ENCODE assay signal across 8 mouse cellular contexts in genomic region chr1:193698603-193699266, GRCm38 (mm10).
DNase-seq lines count a peak whose midpoint lies in the region; ATAC-seq and TF ChIP-seq lines count a peak whose summit lies in the region.

No protein-coding gene starts in this region.

- H3K36me3 ChIP-seq in embryonic facial prominence, embryonic 12.5 days: no peaks in the 10 kb centered on the region
- H3K36me3 ChIP-seq in heart, embryonic 15.5 days: no peaks in the 10 kb centered on the region
- no peaks in the 10 kb centered on the region for H3K36me3 ChIP-seq in liver, adult 2 months (ENCODE audit: control insufficient read depth, insufficient read depth, low read length)
- H3K36me3 ChIP-seq in neural tube, embryonic 12.5 days: no peaks in the 10 kb centered on the region

- no peaks in the 10 kb centered on the region for H3K79me2 ChIP-seq in liver, adult 2 months (ENCODE audit: control insufficient read depth, insufficient read depth, low read length)

- WGBS in embryonic facial prominence, embryonic 12.5 days: 14% methylated on average over 7 of the region's 7 CpGs
- WGBS in heart, embryonic 15.5 days: 12% methylated on average over 7 of the region's 7 CpGs
- WGBS in liver, adult 2 months: 20% methylated on average over 7 of the region's 7 CpGs
- 6% methylated on average over 7 of the region's 7 CpGs for WGBS in neural tube, embryonic 12.5 days

- no peaks in the 10 kb centered on the region for H3K9me3 ChIP-seq in embryonic facial prominence, embryonic 12.5 days
- no peaks in the 10 kb centered on the region for H3K9me3 ChIP-seq in heart, embryonic 15.5 days (replicated peaks)
- no peaks in the 10 kb centered on the region for H3K9me3 ChIP-seq in neural tube, embryonic 12.5 days

- no peak overlapping the region for H3K27ac ChIP-seq in embryonic facial prominence, embryonic 12.5 days
- H3K27ac ChIP-seq in heart, embryonic 15.5 days: no peak overlapping the region
- no peak overlapping the region for H3K27ac ChIP-seq in liver, adult 2 months (replicated peaks; ENCODE audit: insufficient read depth, low read depth, low read length)
- 0 out of 2 replicates have a peak overlapping the region, but pooled peaks have one; percentile 15 for H3K27ac ChIP-seq in neural tube, embryonic 12.5 days

- H3K27me3 ChIP-seq in embryonic facial prominence, embryonic 12.5 days: no peaks in the 10 kb centered on the region
- peaks cover 8% of the 10 kb centered on the region; the same call in 1 of the 2 replicates for H3K27me3 ChIP-seq in heart, embryonic 15.5 days
- no peaks in the 10 kb centered on the region for H3K27me3 ChIP-seq in liver, adult 2 months (ENCODE audit: control insufficient read depth, insufficient read depth, low read length)
- H3K27me3 ChIP-seq in neural tube, embryonic 12.5 days (replicated peaks): no peaks in the 10 kb centered on the region

- H3K4me3 ChIP-seq in embryonic facial prominence, embryonic 12.5 days: no peak overlapping the region
- no peak overlapping the region for H3K4me3 ChIP-seq in heart, embryonic 15.5 days
- no peak overlapping the region for H3K4me3 ChIP-seq in liver, adult 2 months (ENCODE audit: insufficient read depth, low read depth, low read length)
- H3K4me3 ChIP-seq in neural tube, embryonic 12.5 days: no peak overlapping the region

- no peak overlapping the region for H3K4me2 ChIP-seq in embryonic facial prominence, embryonic 12.5 days (replicated peaks)
- H3K4me2 ChIP-seq in heart, embryonic 15.5 days: no peak overlapping the region
- no peak overlapping the region for H3K4me2 ChIP-seq in neural tube, embryonic 12.5 days (replicated peaks)

- TF ChIP-seq CTCF in liver, adult 2 months (IDR thresholded peaks at IDR 0.05; ENCODE audit: low read depth, low read length): peak; percentile 93

- ATAC-seq in embryonic facial prominence, embryonic 12.5 days (ENCODE audit: insufficient number of reproducible peaks, insufficient read depth, low FRiP score, low TSS enrichment): peak; percentile 19; the same call in 1 of the 2 replicates
- 0 out of 2 replicates have a peak, but pooled peaks have one; percentile 2 for ATAC-seq in heart, embryonic 15.5 days (replicated peaks; ENCODE audit: insufficient number of reproducible peaks, insufficient read depth, low FRiP score, low read depth)
- ATAC-seq in neural tube, embryonic 12.5 days (ENCODE audit: low FRiP score, low read depth): peak; percentile 68

- 0 out of 2 replicates have a peak, but pooled peaks cover 5% of the 10 kb centered on the region for H3K4me1 ChIP-seq in embryonic facial prominence, embryonic 12.5 days
- peaks cover 2% of the 10 kb centered on the region; the same call in 1 of the 2 replicates for H3K4me1 ChIP-seq in heart, embryonic 15.5 days (replicated peaks)
- H3K4me1 ChIP-seq in liver, adult 2 months (ENCODE audit: control insufficient read depth, insufficient read depth, low read length): no peaks in the 10 kb centered on the region
- H3K4me1 ChIP-seq in neural tube, embryonic 12.5 days: peaks cover 16% of the 10 kb centered on the region

- peak; percentile 42 for DNase-seq in 416B (ENCODE audit: low read depth)
- peak; percentile 29 to 57 for DNase-seq in adrenal gland, postnatal 4 days (ENCODE audit: low spot score in 2 of 2)
- DNase-seq in kidney, postnatal 10 days: peak; percentile 90
- peak; percentile 15 for DNase-seq in liver, adult 2 months (ENCODE audit: extremely low read depth, low read depth, low spot score)
- peak; percentile 84 for DNase-seq in testis, postnatal 10 days (ENCODE audit: low spot score)

- TF ChIP-seq POLR2A in liver, adult 2 months (IDR thresholded peaks at IDR 0.05; ENCODE audit: extremely low read depth, insufficient read depth, low read length): no peak

- no peak overlapping the region for H3K9ac ChIP-seq in embryonic facial prominence, embryonic 12.5 days
- no peak overlapping the region for H3K9ac ChIP-seq in heart, embryonic 15.5 days
- no peak overlapping the region for H3K9ac ChIP-seq in liver, adult 2 months (ENCODE audit: low read depth, low read length)
- no peak overlapping the region for H3K9ac ChIP-seq in neural tube, embryonic 12.5 days

Comparison
In these comparisons a context has a peak if more than half of its experiments do, and no peak if none do; other contexts are left out.
1. DNase-seq: peak in every context shown above with its lines; median percentile 90 in kidney, postnatal 10 days; 84 in testis, postnatal 10 days; 43 in adrenal gland, postnatal 4 days; 42 in 416B; 15 in liver, adult 2 months.
2. ATAC-seq: peak in every context shown above with its lines; median percentile 68 in neural tube, embryonic 12.5 days; 19 in embryonic facial prominence, embryonic 12.5 days; 2 in heart, embryonic 15.5 days.